Mouse (Mus musculus) thymus, postnatal 0 days (tissue): ENCODE data around the gene Spred2. TPM values are rescaled to one million over a fixed set of nuclear protein-coding genes. Genes with fewer than 3 reads are reported as not detected.

ENCODE experiments used
- DNase-seq: peaks from one replicate; pipeline ENCODE4 v3.0.0-alpha.2; 2015; ENCODE audit warnings: low spot score
- polyA plus RNA-seq: library from polyadenylated mRNA; unstranded; fragments of >200 nt; fragmentation: Nextera tagmentation; extraction: Ambion mirVana; gene quantifications from 2 replicates; pipeline ENCODE4 v1.2.1, GENCODE M21; 2015

Spred2 gene
- polyA plus RNA-seq, 1 experiment from 2014 or later: 6.4 TPM

- DNase-seq: no peak
Observed at GRCm38 (mm10) chr11:19952963-19953362, 28.8 kb downstream of the Spred2 start.

GRCm38 (mm10) chr11:19953919-19954318 is 29.7 kb downstream of the Spred2 start:
- no peak for DNase-seq

- DNase-seq: no peak
Observed at GRCm38 (mm10) chr11:19955069-19955468, 30.9 kb downstream of the Spred2 start.

- no peak for DNase-seq
Observed at GRCm38 (mm10) chr11:19955701-19956100, 31.5 kb downstream of the Spred2 start.

- no peak for DNase-seq
Observed at GRCm38 (mm10) chr11:19959006-19959405, 34.8 kb downstream of the Spred2 start.

GRCm38 (mm10) chr11:19959897-19960296 is 35.7 kb downstream of the Spred2 start:
- DNase-seq: no peak

GRCm38 (mm10) chr11:19960541-19960940 is 36.4 kb downstream of the Spred2 start:
- no peak for DNase-seq

- DNase-seq: no peak
Observed at GRCm38 (mm10) chr11:19961088-19961487, 36.9 kb downstream of the Spred2 start.

GRCm38 (mm10) chr11:19961766-19962365 is 37.7 kb downstream of the Spred2 start:
- DNase-seq: no peak

- peak; percentile 65 for DNase-seq
Observed at GRCm38 (mm10) chr11:19962796-19963195, 38.6 kb downstream of the Spred2 start.

GRCm38 (mm10) chr11:19963717-19964141 is 39.6 kb downstream of the Spred2 start:
- no peak for DNase-seq

- no peak for DNase-seq
Observed at GRCm38 (mm10) chr11:19964333-19964732, 40.2 kb downstream of the Spred2 start.

GRCm38 (mm10) chr11:19965037-19965611 is 40.9 kb downstream of the Spred2 start:
- DNase-seq: no peak

GRCm38 (mm10) chr11:19965664-19966063 is 41.5 kb downstream of the Spred2 start:
- no peak for DNase-seq

GRCm38 (mm10) chr11:19966294-19966693 is 42.1 kb downstream of the Spred2 start:
- no peak for DNase-seq

GRCm38 (mm10) chr11:19969584-19969983 is 45.4 kb downstream of the Spred2 start:
- DNase-seq: no peak

- peak; percentile 50 for DNase-seq
Observed at GRCm38 (mm10) chr11:19971954-19972750, 48.0 kb downstream of the Spred2 start.

- no peak for DNase-seq
Observed at GRCm38 (mm10) chr11:19973032-19973790, 49.0 kb downstream of the Spred2 start.

GRCm38 (mm10) chr11:19976032-19976431 is 51.9 kb downstream of the Spred2 start:
- no peak for DNase-seq

- DNase-seq: peak; percentile 56
Observed at GRCm38 (mm10) chr11:19977687-19978086, 53.5 kb downstream of the Spred2 start.

GRCm38 (mm10) chr11:19979338-19979737 is 55.2 kb downstream of the Spred2 start:
- peak; percentile 60 for DNase-seq

GRCm38 (mm10) chr11:19982113-19982512 is 57.9 kb downstream of the Spred2 start:
- no peak for DNase-seq
